Mouse (Mus musculus): Measurements from ENCODE around the gene Scnn1a. TPM values are rescaled to one million over a fixed set of nuclear protein-coding genes. Genes with fewer than 3 reads are reported as not detected.
"Not testable (repeated sequence)": the region's sequence is repeated elsewhere in the genome, so short reads cannot be mapped to it uniquely, and the experiment has no call there.

The Scnn1a gene
- polyA plus RNA-seq, 1 experiment from 2014 or later, result 0.93 TPM

GRCm38 (mm10) chr6:125303242-125303641 lies 17.2 kb upstream of the Scnn1a start:
- ATAC-seq (replicated peaks; ENCODE audit: insufficient number of reproducible peaks, low FRiP score, low TSS enrichment), result no peak
- Histone ChIP-seq H3K27ac (ENCODE audit: low read depth, low read length) (no peak overlapping the region), H3K9ac (ENCODE audit: low read depth, low read length) (no peak overlapping the region), H3K27me3 (ENCODE audit: control insufficient read depth, insufficient read depth, low read length) (no peaks in the 10 kb centered on the region), H3K36me3 (ENCODE audit: control insufficient read depth, insufficient read depth, low read length) (peaks cover 4% of the 10 kb centered on the region), H3K4me1 (ENCODE audit: control insufficient read depth, insufficient read depth, low read length) (no peaks in the 10 kb centered on the region), H3K4me2 (no peak overlapping the region), H3K4me3 (ENCODE audit: low read depth, low read length) (no peak overlapping the region), H3K9me3 (replicated peaks; ENCODE audit: control insufficient read depth, low read length) (no peaks in the 10 kb centered on the region)
- WGBS (ENCODE audit: insufficient replicate concordance), result 81% methylated on average over 4 of the region's 4 CpGs

GRCm38 (mm10) chr6:125304408-125304807 lies 16.1 kb upstream of the Scnn1a start:
- 85% methylated on average over 7 of the region's 7 CpGs for WGBS (ENCODE audit: insufficient replicate concordance)
- H3K4me3 ChIP-seq (ENCODE audit: low read depth, low read length); H3K4me1 ChIP-seq (ENCODE audit: control insufficient read depth, insufficient read depth, low read length); H3K36me3 ChIP-seq (ENCODE audit: control insufficient read depth, insufficient read depth, low read length); H3K27ac ChIP-seq (ENCODE audit: low read depth, low read length); H3K9me3 ChIP-seq (replicated peaks; ENCODE audit: control insufficient read depth, low read length); H3K4me2 ChIP-seq; H3K9ac ChIP-seq (ENCODE audit: low read depth, low read length); H3K27me3 ChIP-seq (ENCODE audit: control insufficient read depth, insufficient read depth, low read length); ATAC-seq (replicated peaks; ENCODE audit: insufficient number of reproducible peaks, low FRiP score, low TSS enrichment): not testable (repeated sequence)

- 69% methylated on average over 6 of the region's 6 CpGs for WGBS (ENCODE audit: insufficient replicate concordance)
- ATAC-seq (replicated peaks; ENCODE audit: insufficient number of reproducible peaks, low FRiP score, low TSS enrichment), result no peak
- Histone ChIP-seq H3K9ac (ENCODE audit: low read depth, low read length) (no peak overlapping the region), H3K4me3 (ENCODE audit: low read depth, low read length) (no peak overlapping the region), H3K9me3 (replicated peaks; ENCODE audit: control insufficient read depth, low read length) (no peaks in the 10 kb centered on the region), H3K27me3 (ENCODE audit: control insufficient read depth, insufficient read depth, low read length) (no peaks in the 10 kb centered on the region), H3K4me2 (no peak overlapping the region), H3K27ac (ENCODE audit: low read depth, low read length) (no peak overlapping the region), H3K4me1 (ENCODE audit: control insufficient read depth, insufficient read depth, low read length) (0 out of 2 replicates have a peak, but pooled peaks cover 4% of the 10 kb centered on the region), H3K36me3 (ENCODE audit: control insufficient read depth, insufficient read depth, low read length) (peaks cover 4% of the 10 kb centered on the region)
Measured at GRCm38 (mm10) chr6:125305465-125305864, 15.0 kb upstream of the Scnn1a start.

GRCm38 (mm10) chr6:125307091-125307490 lies 13.4 kb upstream of the Scnn1a start:
- ATAC-seq (replicated peaks; ENCODE audit: insufficient number of reproducible peaks, low FRiP score, low TSS enrichment), result no peak
- peaks cover 6% of the 10 kb centered on the region for H3K36me3 ChIP-seq (ENCODE audit: control insufficient read depth, insufficient read depth, low read length)

GRCm38 (mm10) chr6:125308921-125309320 lies 11.5 kb upstream of the Scnn1a start:
- H3K27ac ChIP-seq (ENCODE audit: low read depth, low read length), result no peak overlapping the region
- peaks cover 6% of the 10 kb centered on the region for H3K36me3 ChIP-seq (ENCODE audit: control insufficient read depth, insufficient read depth, low read length)
- WGBS (ENCODE audit: insufficient replicate concordance), result 15% methylated on average over 13 of the region's 13 CpGs
- H3K4me2 ChIP-seq, result peak overlapping the region; percentile 6
- no peaks in the 10 kb centered on the region for H3K27me3 ChIP-seq (ENCODE audit: control insufficient read depth, insufficient read depth, low read length)
- peaks cover 17% of the 10 kb centered on the region for H3K4me1 ChIP-seq (ENCODE audit: control insufficient read depth, insufficient read depth, low read length)
- no peak for ATAC-seq (replicated peaks; ENCODE audit: insufficient number of reproducible peaks, low FRiP score, low TSS enrichment)
- no peak overlapping the region for H3K4me3 ChIP-seq (ENCODE audit: low read depth, low read length)
- no peak overlapping the region for H3K9ac ChIP-seq (ENCODE audit: low read depth, low read length)
- H3K9me3 ChIP-seq (replicated peaks; ENCODE audit: control insufficient read depth, low read length), result no peaks in the 10 kb centered on the region

More at GRCm38 (mm10) chr6:125307091-125307490, 13.4 kb upstream of the Scnn1a start:
- Histone ChIP-seq H3K9me3 (replicated peaks; ENCODE audit: control insufficient read depth, low read length) (no peaks in the 10 kb centered on the region), H3K27ac (ENCODE audit: low read depth, low read length) (no peak overlapping the region), H3K9ac (ENCODE audit: low read depth, low read length) (no peak overlapping the region), H3K4me1 (ENCODE audit: control insufficient read depth, insufficient read depth, low read length) (peaks cover 7% of the 10 kb centered on the region), H3K4me3 (ENCODE audit: low read depth, low read length) (no peak overlapping the region), H3K4me2 (no peak overlapping the region), H3K27me3 (ENCODE audit: control insufficient read depth, insufficient read depth, low read length) (no peaks in the 10 kb centered on the region)
- 78% methylated on average over 5 of the region's 5 CpGs for WGBS (ENCODE audit: insufficient replicate concordance)

GRCm38 (mm10) chr6:125309406-125309805 lies 11.1 kb upstream of the Scnn1a start:
- Histone ChIP-seq H3K4me2 (peak overlapping the region; percentile 6), H3K27ac (ENCODE audit: low read depth, low read length) (no peak overlapping the region), H3K36me3 (ENCODE audit: control insufficient read depth, insufficient read depth, low read length) (peaks cover 6% of the 10 kb centered on the region)

GRCm38 (mm10) chr6:125312171-125312570 lies 8.3 kb upstream of the Scnn1a start:
- no peaks in the 10 kb centered on the region for H3K27me3 ChIP-seq (ENCODE audit: control insufficient read depth, insufficient read depth, low read length)
- 77% methylated on average over 9 of the region's 9 CpGs for whole genome bisulfite sequencing (ENCODE audit: insufficient replicate concordance)
- H3K4me2 ChIP-seq, result peak overlapping the region; percentile 78
- 0 out of 2 replicates have a peak, but pooled peaks cover 2% of the 10 kb centered on the region for H3K36me3 ChIP-seq (ENCODE audit: control insufficient read depth, insufficient read depth, low read length)
- H3K9me3 ChIP-seq (replicated peaks; ENCODE audit: control insufficient read depth, low read length), result no peaks in the 10 kb centered on the region
- H3K4me3 ChIP-seq (ENCODE audit: low read depth, low read length), result peak overlapping the region; percentile 47
- no peak overlapping the region for H3K27ac ChIP-seq (ENCODE audit: low read depth, low read length)
- peaks cover 22% of the 10 kb centered on the region for H3K4me1 ChIP-seq (ENCODE audit: control insufficient read depth, insufficient read depth, low read length)
- ATAC-seq (replicated peaks; ENCODE audit: insufficient number of reproducible peaks, low FRiP score, low TSS enrichment), result no peak
- H3K9ac ChIP-seq (ENCODE audit: low read depth, low read length), result no peak overlapping the region

More at GRCm38 (mm10) chr6:125309406-125309805, 11.1 kb upstream of the Scnn1a start:
- H3K9me3 ChIP-seq (replicated peaks; ENCODE audit: control insufficient read depth, low read length), result no peaks in the 10 kb centered on the region
- H3K27me3 ChIP-seq (ENCODE audit: control insufficient read depth, insufficient read depth, low read length), result no peaks in the 10 kb centered on the region
- WGBS (ENCODE audit: insufficient replicate concordance), result 29% methylated on average over 5 of the region's 5 CpGs
- peaks cover 21% of the 10 kb centered on the region for H3K4me1 ChIP-seq (ENCODE audit: control insufficient read depth, insufficient read depth, low read length)
- no peak overlapping the region for H3K9ac ChIP-seq (ENCODE audit: low read depth, low read length)
- H3K4me3 ChIP-seq (ENCODE audit: low read depth, low read length), result no peak overlapping the region
- ATAC-seq (replicated peaks; ENCODE audit: insufficient number of reproducible peaks, low FRiP score, low TSS enrichment), result no peak

GRCm38 (mm10) chr6:125312581-125313355 lies 7.7 kb upstream of the Scnn1a start:
- H3K27ac ChIP-seq (ENCODE audit: low read depth, low read length), result peak overlapping the region; percentile 32
- no peak for ATAC-seq (replicated peaks; ENCODE audit: insufficient number of reproducible peaks, low FRiP score, low TSS enrichment)
- no peaks in the 10 kb centered on the region for H3K27me3 ChIP-seq (ENCODE audit: control insufficient read depth, insufficient read depth, low read length)
- H3K9me3 ChIP-seq (replicated peaks; ENCODE audit: control insufficient read depth, low read length), result no peaks in the 10 kb centered on the region
- WGBS (ENCODE audit: insufficient replicate concordance), result 52% methylated on average over 22 of the region's 22 CpGs
- H3K4me3 ChIP-seq (ENCODE audit: low read depth, low read length), result peak overlapping the region; percentile 47
- H3K36me3 ChIP-seq (ENCODE audit: control insufficient read depth, insufficient read depth, low read length), result 0 out of 2 replicates have a peak, but pooled peaks cover 2% of the 10 kb centered on the region
- H3K4me2 ChIP-seq, result peak overlapping the region; percentile 78
- H3K9ac ChIP-seq (ENCODE audit: low read depth, low read length), result peak overlapping the region; percentile 88
- peaks cover 25% of the 10 kb centered on the region for H3K4me1 ChIP-seq (ENCODE audit: control insufficient read depth, insufficient read depth, low read length)
